ENCODE assay signal across 9 mouse cellular contexts in the genomic region with DNA sequence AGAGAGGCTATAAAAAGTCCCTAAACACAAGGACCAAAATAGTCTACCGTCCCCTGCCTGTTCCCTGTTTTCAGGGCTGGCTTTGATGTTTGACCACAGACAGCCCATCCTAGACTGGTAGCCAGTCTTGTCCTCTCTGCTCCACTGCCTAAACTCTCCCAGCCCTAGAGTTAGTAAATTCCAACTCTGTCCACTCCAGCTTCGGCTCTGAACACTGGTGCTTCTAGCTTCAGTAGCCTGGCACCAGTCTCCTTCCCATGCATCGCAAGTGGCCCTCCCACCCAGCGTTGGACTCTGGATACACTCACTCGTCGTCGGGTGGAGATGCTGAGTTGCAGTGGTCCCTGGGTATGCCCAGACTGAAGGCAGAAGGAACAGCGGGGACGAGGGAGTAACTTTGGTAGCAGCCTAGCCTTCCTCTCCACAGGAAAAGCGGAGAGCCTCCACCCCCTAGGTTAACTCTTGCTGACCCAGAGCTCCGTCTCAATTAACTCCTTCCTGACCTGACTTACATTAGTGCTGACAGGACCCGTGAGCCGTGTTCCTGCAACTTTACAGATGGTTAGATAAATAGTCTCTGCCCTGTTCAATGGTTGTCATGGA. TPM values are rescaled to one million over a fixed set of nuclear protein-coding genes. Genes with fewer than 3 reads are reported as not detected.
A peak's percentile ranks its signal among the peaks of the same experiment; 100 is the strongest.
DNase-seq lines count a peak whose midpoint lies in the region; ATAC-seq lines count a peak whose summit lies in the region.
"Had no signal": no experiment of that assay in that cellular context is flagged by ENCODE, and none has a peak within 500 bp of the region (broad histone marks: within the 10 kb centered on the region; RNA-seq: fewer than 3 reads in every experiment).

Gene Grrp1 (minus strand): TSS at position 385 of the 603 bp plus-strand sequence.

- WGBS in liver, embryonic 11.5 days, result 2% methylated on average over 13 of the region's 13 CpGs
- 4% methylated on average over 13 of the region's 13 CpGs for WGBS in heart, embryonic 14.5 days
- 1% methylated on average over 13 of the region's 13 CpGs for WGBS in limb, embryonic 12.5 days
- 2% methylated on average over 13 of the region's 13 CpGs for WGBS in neural tube, embryonic 13.5 days

- H3K4me2 ChIP-seq in liver, embryonic 11.5 days, result peak within 1 kb of the TSS; percentile 89
- H3K4me2 ChIP-seq in heart, embryonic 14.5 days (ENCODE audit: low read length), result peak within 1 kb of the TSS; percentile 88
- peak within 1 kb of the TSS; percentile 93 for H3K4me2 ChIP-seq in limb, embryonic 12.5 days
- H3K4me2 ChIP-seq in neural tube, embryonic 13.5 days, result peak within 1 kb of the TSS; percentile 83

- H3K4me1 ChIP-seq in liver, embryonic 11.5 days (replicated peaks; ENCODE audit: control insufficient read depth, insufficient read depth, low read length), result peaks cover 51% of the 10 kb centered on the region
- peaks cover 50 to 63% of the 10 kb centered on the region in 2 experiments for H3K4me1 ChIP-seq in heart, embryonic 14.5 days (ENCODE audit: control insufficient read depth in 2 of 2, insufficient read depth in 2 of 2, low read length in 2 of 2)
- peaks cover 62% of the 10 kb centered on the region for H3K4me1 ChIP-seq in limb, embryonic 12.5 days (replicated peaks)
- peaks cover 81% of the 10 kb centered on the region for H3K4me1 ChIP-seq in neural tube, embryonic 13.5 days (replicated peaks)

- no peak within 1 kb of the TSS for H3K27ac ChIP-seq in liver, embryonic 11.5 days (ENCODE audit: low read depth, low read length)
- H3K27ac ChIP-seq in heart, embryonic 14.5 days (replicated peaks in 1 of 2; ENCODE audit: control insufficient read depth in 1 of 2, insufficient read depth in 1 of 2, low read depth in 2 of 2, low read length in 2 of 2), result peak within 1 kb of the TSS; percentile 52 to 70
- H3K27ac ChIP-seq in limb, embryonic 12.5 days, result no peak within 1 kb of the TSS; the same call in 1 of the 2 replicates
- H3K27ac ChIP-seq in neural tube, embryonic 13.5 days (replicated peaks), result peak within 1 kb of the TSS; percentile 23; the same call in 1 of the 2 replicates

- DNase-seq in liver, embryonic 11.5 days (ENCODE audit: low spot score), result peak; percentile 63
- DNase-seq in liver, result no peak
- no peak for DNase-seq in natural killer cell, adult 2 months (ENCODE audit: low spot score in 2 of 2)
- DNase-seq in gastrocnemius, postnatal 25 days, result no peak
- DNase-seq in cerebellum, postnatal 25 days, result no peak

- peaks cover 67% of the 10 kb centered on the region for H3K27me3 ChIP-seq in liver, embryonic 11.5 days (replicated peaks; ENCODE audit: control insufficient read depth, insufficient read depth, low read length)
- peaks cover 19% of the 10 kb centered on the region for H3K27me3 ChIP-seq in heart, embryonic 14.5 days (ENCODE audit: control insufficient read depth, insufficient read depth, low read length)
- peaks cover 67% of the 10 kb centered on the region for H3K27me3 ChIP-seq in limb, embryonic 12.5 days
- peaks cover 70% of the 10 kb centered on the region for H3K27me3 ChIP-seq in neural tube, embryonic 13.5 days

- no peak for ATAC-seq in liver, embryonic 11.5 days (replicated peaks; ENCODE audit: low FRiP score)
- no peak for ATAC-seq in heart, embryonic 14.5 days (ENCODE audit: insufficient number of reproducible peaks, insufficient read depth, low FRiP score, low read depth)
- ATAC-seq in limb, embryonic 12.5 days (ENCODE audit: insufficient number of reproducible peaks, insufficient read depth, low FRiP score, low TSS enrichment, low read depth), result no peak
- no peak for ATAC-seq in neural tube, embryonic 13.5 days (ENCODE audit: low read depth)

- H3K4me3 ChIP-seq in liver, embryonic 11.5 days (ENCODE audit: low read depth, low read length), result peak within 1 kb of the TSS; percentile 32
- peak within 1 kb of the TSS; percentile 48 to 49 for H3K4me3 ChIP-seq in heart, embryonic 14.5 days (ENCODE audit: control insufficient read depth in 1 of 2, insufficient read depth in 1 of 2, low read depth in 1 of 2, low read length in 2 of 2)
- peak within 1 kb of the TSS; percentile 56 for H3K4me3 ChIP-seq in limb, embryonic 12.5 days (replicated peaks)
- peak within 1 kb of the TSS; percentile 57 for H3K4me3 ChIP-seq in neural tube, embryonic 13.5 days

- H3K9me3 ChIP-seq in liver, embryonic 11.5 days (ENCODE audit: control insufficient read depth, low read length), result no peaks in the 10 kb centered on the region
- no peaks in the 10 kb centered on the region for H3K9me3 ChIP-seq in heart, embryonic 14.5 days (ENCODE audit: control insufficient read depth, low read length)
- H3K9me3 ChIP-seq in limb, embryonic 12.5 days, result no peaks in the 10 kb centered on the region
- H3K9me3 ChIP-seq in neural tube, embryonic 13.5 days, result no peaks in the 10 kb centered on the region

- peak within 1 kb of the TSS; percentile 23; the same call in 1 of the 2 replicates for H3K9ac ChIP-seq in liver, embryonic 11.5 days (ENCODE audit: low read depth, low read length)
- peak within 1 kb of the TSS; percentile 64 for H3K9ac ChIP-seq in heart, embryonic 14.5 days (ENCODE audit: low read length)
- peak within 1 kb of the TSS; percentile 40; the same call in 1 of the 2 replicates for H3K9ac ChIP-seq in limb, embryonic 12.5 days (replicated peaks)
- peak within 1 kb of the TSS; percentile 50 for H3K9ac ChIP-seq in neural tube, embryonic 13.5 days

- no peaks in the 10 kb centered on the region for H3K36me3 ChIP-seq in liver, embryonic 11.5 days (ENCODE audit: control insufficient read depth, insufficient read depth, low read length)
- no peaks in the 10 kb centered on the region for H3K36me3 ChIP-seq in heart, embryonic 14.5 days (ENCODE audit: control insufficient read depth, insufficient read depth, low read length)
- H3K36me3 ChIP-seq in limb, embryonic 12.5 days, result no peaks in the 10 kb centered on the region
- H3K36me3 ChIP-seq in neural tube, embryonic 13.5 days, result no peaks in the 10 kb centered on the region

RNA-seq across cellular contexts. Expression of gene Grrp1, which starts in this region (rescaled TPM):
- 2.5 and 3.8 TPM in 2 replicates for polyA plus RNA-seq in liver, embryonic 11.5 days (2014; fragmentation: Nextera tagmentation; extraction: Ambion mirVana)
- 4.4 and 6.2 TPM in 2 replicates for polyA plus RNA-seq in heart, embryonic 14.5 days (2014; fragmentation: Nextera tagmentation; extraction: Ambion mirVana)
- polyA plus RNA-seq in limb, embryonic 12.5 days (2016; fragmentation: Nextera tagmentation; extraction: Ambion mirVana), result 4.2 and 5.9 TPM in 2 replicates
- polyA plus RNA-seq in neural tube, embryonic 13.5 days (2015; fragmentation: Nextera tagmentation; extraction: Ambion mirVana), result 10.4 and 11.3 TPM in 2 replicates
- 1 to 10 TPM; 3.4 TPM for total RNA-seq in gastrocnemius, postnatal 25 days (2021)
- total RNA-seq: MEL had no signal

Comparison
In these comparisons a context has a peak if more than half of its experiments do, and no peak if none do; other contexts are left out.
1. H3K27ac ChIP-seq: peak in heart, embryonic 14.5 days (2 of 2) and neural tube, embryonic 13.5 days (single experiment); none in liver, embryonic 11.5 days (single experiment) and limb, embryonic 12.5 days (single experiment).
2. Peak in every context shown above with its lines, with median percentiles within 50 percentile points of each other: H3K4me2 ChIP-seq, H3K4me3 ChIP-seq and H3K9ac ChIP-seq.